Mouse (Mus musculus) regulatory T cell (primary cell): ENCODE data around the gene Samd4b.

ENCODE experiments used
- in situ Hi-C: fragments of 300-600 bp; cut with MboI, MseI; formaldehyde crosslinking; loops from one replicate; pipeline ENCODE4 v1.15.1; 2025; ENCODE audit warnings: high pct_unique_total_duplicates

Gene Samd4b

GRCm38 (mm10) chr7:28412826-28413225 lies 185.1 kb downstream of the Samd4b start:
- in situ Hi-C loops, result no loop called here

- in situ Hi-C loops, result no loop called here
Observed at GRCm38 (mm10) chr7:28410841-28411475, 187.0 kb downstream of the Samd4b start.

GRCm38 (mm10) chr7:28401942-28402341 lies 196.0 kb downstream of the Samd4b start:
- in situ Hi-C loops, result no loop called here

GRCm38 (mm10) chr7:28401030-28401429 lies 196.9 kb downstream of the Samd4b start:
- in situ Hi-C loops, result no loop called here

- in situ Hi-C loops, result no loop called here
Observed at GRCm38 (mm10) chr7:28398696-28399340, 199.1 kb downstream of the Samd4b start.

GRCm38 (mm10) chr7:28398000-28398399 lies 199.9 kb downstream of the Samd4b start:
- in situ Hi-C loops, result no loop called here

- in situ Hi-C loops, result no loop called here
Observed at GRCm38 (mm10) chr7:28395425-28395824, 202.5 kb downstream of the Samd4b start.

GRCm38 (mm10) chr7:28393272-28393951 lies 204.5 kb downstream of the Samd4b start:
- in situ Hi-C loops, result no loop called here

- in situ Hi-C loops, result no loop called here
Observed at GRCm38 (mm10) chr7:28392429-28393271, 205.3 kb downstream of the Samd4b start, which contains the start of the genes Med29 and Paf1. Gene Med29 (minus strand): TSS chr7:28392708. Gene Paf1 (plus strand): TSS chr7:28392951.

GRCm38 (mm10) chr7:28390331-28390730 lies 207.6 kb downstream of the Samd4b start:
- in situ Hi-C loops, result no loop called here

- in situ Hi-C loops, result loop anchor here (10.0 kb wide), 2 partner anchors 213 to 903 kb away; partner anchors contain the start of genes Dyrk1b and Sertad1
Observed at GRCm38 (mm10) chr7:28387384-28387783, 210.6 kb downstream of the Samd4b start.

GRCm38 (mm10) chr7:28386877-28387276 lies 211.1 kb downstream of the Samd4b start:
- in situ Hi-C loops, result loop anchor here (10.0 kb wide), 2 partner anchors 212 to 902 kb away; partner anchors contain the start of genes Dyrk1b and Sertad1

GRCm38 (mm10) chr7:28386462-28386861 lies 211.5 kb downstream of the Samd4b start:
- in situ Hi-C loops, result loop anchor here (10.0 kb wide), 2 partner anchors 212 to 902 kb away; partner anchors contain the start of genes Dyrk1b and Sertad1

- in situ Hi-C loops, result loop anchor here (10.0 kb wide), 2 partner anchors 211 to 901 kb away; partner anchors contain the start of genes Dyrk1b and Sertad1
Observed at GRCm38 (mm10) chr7:28386007-28386406, 211.9 kb downstream of the Samd4b start.

GRCm38 (mm10) chr7:28385196-28385595 lies 212.7 kb downstream of the Samd4b start:
- in situ Hi-C loops, result loop anchor here (10.0 kb wide), 2 partner anchors 210 to 900 kb away; partner anchors contain the start of genes Dyrk1b and Sertad1

GRCm38 (mm10) chr7:28384162-28384561 lies 213.8 kb downstream of the Samd4b start:
- in situ Hi-C loops, result loop anchor here (10.0 kb wide), 2 partner anchors 209 to 899 kb away; partner anchors contain the start of genes Dyrk1b and Sertad1

- in situ Hi-C loops, result loop anchor here (10.0 kb wide), 2 partner anchors 209 to 899 kb away; partner anchors contain the start of genes Dyrk1b and Sertad1
Observed at GRCm38 (mm10) chr7:28383606-28384005, 214.3 kb downstream of the Samd4b start.

- in situ Hi-C loops, result loop anchor here (10.0 kb wide), 2 partner anchors 208 to 898 kb away; partner anchors contain the start of genes Dyrk1b and Sertad1
Observed at GRCm38 (mm10) chr7:28382981-28383396, 215.0 kb downstream of the Samd4b start.

GRCm38 (mm10) chr7:28382347-28382951 lies 215.5 kb downstream of the Samd4b start:
- in situ Hi-C loops, result loop anchor here (10.0 kb wide), 2 partner anchors 208 to 898 kb away; partner anchors contain the start of genes Dyrk1b and Sertad1

GRCm38 (mm10) chr7:28381938-28382337 lies 216.0 kb downstream of the Samd4b start:
- in situ Hi-C loops, result loop anchor here (10.0 kb wide), 2 partner anchors 207 to 897 kb away; partner anchors contain the start of genes Dyrk1b and Sertad1
